Mouse (Mus musculus) limb, embryonic 12.5 days (tissue): ENCODE data around the gene Hilpda. TPM values are rescaled to one million over a fixed set of nuclear protein-coding genes. Genes with fewer than 3 reads are reported as not detected.

Experiments used
- ATAC-seq: fragments of 200-750 bp; cut with Nextera tagmentation; 2 replicates; pipeline ENCODE4 v1.8.0; 2017; ENCODE audit warnings: low read depth, moderate TSS enrichment; ENCODE audit not compliant: insufficient number of reproducible peaks, insufficient read depth, low FRiP score, low TSS enrichment
- H3K27ac ChIP-seq: fragments of 300-500 bp; sonication (generic); 2 replicates; pipeline ENCODE4 v1.5.1; 2016; ENCODE audit warnings: mild to moderate bottlenecking, moderate library complexity
- H3K27me3 ChIP-seq: fragments of 300-500 bp; sonication (generic); 2 replicates; pipeline ENCODE4 v1.6.1; 2016; ENCODE audit warnings: mild to moderate bottlenecking, moderate library complexity
- H3K36me3 ChIP-seq: fragments of 300-500 bp; sonication (generic); 2 replicates; pipeline ENCODE4 v1.6.1; 2016; ENCODE audit warnings: mild to moderate bottlenecking, moderate library complexity
- H3K4me1 ChIP-seq: fragments of 300-500 bp; sonication (generic); replicated peaks from 2 replicates; pipeline ENCODE4 v1.6.1; 2016
- H3K4me2 ChIP-seq: fragments of 300-500 bp; sonication (generic); 2 replicates; pipeline ENCODE4 v1.6.1; 2016; ENCODE audit warnings: mild to moderate bottlenecking, moderate library complexity
- H3K4me3 ChIP-seq: fragments of 300-500 bp; sonication (generic); replicated peaks from 2 replicates; pipeline ENCODE4 v1.5.1; 2016; ENCODE audit warnings: mild to moderate bottlenecking
- H3K9ac ChIP-seq: fragments of 300-500 bp; sonication (generic); replicated peaks from 2 replicates; pipeline ENCODE4 v1.6.1; 2016; ENCODE audit warnings: mild to moderate bottlenecking, moderate library complexity
- H3K9me3 ChIP-seq: fragments of 300-500 bp; sonication (generic); 2 replicates; pipeline ENCODE4 v1.6.1; 2016; ENCODE audit warnings: mild to moderate bottlenecking, moderate library complexity
- WGBS: fragments of 180-500 bp; shearing (Covaris S2); methylation state at CpG from one replicate; pipeline ENCODE4 v1.1.7; 2016; 5-methylcytosine and 5-hydroxymethylcytosine counted together
- polyA plus RNA-seq: library from polyadenylated mRNA; unstranded; fragments of >200 nt; fragmentation: Nextera tagmentation; extraction: Ambion mirVana; gene quantifications from 2 replicates; pipeline ENCODE4 v1.2.1, GENCODE M21; 2016

Hilpda gene
- polyA plus RNA-seq, 1 experiment from 2014 or later = 41.5 TPM

GRCm38 (mm10) chr6:29278513-29279267, 6.4 kb downstream of the Hilpda start:
- Histone ChIP-seq H3K9me3 (no peaks in the 10 kb centered on the region), H3K4me3 (no peak overlapping the region), H3K4me2 (no peak overlapping the region), H3K9ac (no peak overlapping the region), H3K4me1 (peaks cover 2% of the 10 kb centered on the region; the same call in 1 of the 2 replicates), H3K27me3 (no peaks in the 10 kb centered on the region), H3K36me3 (peaks cover 19% of the 10 kb centered on the region), H3K27ac (no peak overlapping the region)
- no peak for ATAC-seq
- WGBS = 28% methylated on average over 8 of the region's 8 CpGs

DNA sequence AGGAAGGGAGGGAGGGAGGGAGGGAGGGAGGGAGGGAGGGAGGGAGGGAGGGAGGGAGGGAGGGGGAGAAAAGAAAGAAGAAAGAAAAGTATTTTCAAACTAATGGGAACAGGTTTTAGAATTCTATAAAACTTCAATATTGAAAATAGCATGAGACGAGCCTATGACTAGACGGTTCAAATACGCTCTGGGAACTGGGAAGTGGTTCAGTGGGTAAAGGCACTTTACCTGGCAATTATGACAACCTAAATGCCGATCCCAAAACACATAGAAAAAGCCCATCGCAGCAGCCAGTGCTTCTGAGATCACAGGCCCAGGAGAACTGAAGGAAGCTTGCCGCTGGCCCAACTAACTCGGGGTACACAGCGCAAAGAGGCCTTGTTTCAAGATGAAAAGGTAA, 7.0 kb downstream of the Hilpda start, which contains the start of gene Fam71f2:
Fam71f2 (plus strand) TSS at position 301 of the 400 bp plus-strand sequence.
- no peaks in the 10 kb centered on the region for H3K27me3 ChIP-seq
- ATAC-seq = no peak
- no peaks in the 10 kb centered on the region for H3K9me3 ChIP-seq
- H3K4me2 ChIP-seq = no peak within 1 kb of the TSS
- H3K4me3 ChIP-seq = no peak within 1 kb of the TSS
- H3K9ac ChIP-seq = no peak within 1 kb of the TSS
- H3K27ac ChIP-seq = no peak within 1 kb of the TSS
- WGBS = 86% methylated on average over 8 of the region's 8 CpGs
- H3K4me1 ChIP-seq = no peaks in the 10 kb centered on the region
- H3K36me3 ChIP-seq = peaks cover 17% of the 10 kb centered on the region

GRCm38 (mm10) chr6:29280671-29281070, 8.4 kb downstream of the Hilpda start:
- no peak overlapping the region for H3K9ac ChIP-seq
- no peak for ATAC-seq
- H3K36me3 ChIP-seq = peaks cover 3% of the 10 kb centered on the region; the same call in 1 of the 2 replicates
- no peaks in the 10 kb centered on the region for H3K4me1 ChIP-seq
- no peak overlapping the region for H3K27ac ChIP-seq
- no peaks in the 10 kb centered on the region for H3K9me3 ChIP-seq
- no peak overlapping the region for H3K4me3 ChIP-seq
- 67% methylated on average over 7 of the region's 7 CpGs for WGBS
- H3K27me3 ChIP-seq = no peaks in the 10 kb centered on the region
- H3K4me2 ChIP-seq = no peak overlapping the region

DNA sequence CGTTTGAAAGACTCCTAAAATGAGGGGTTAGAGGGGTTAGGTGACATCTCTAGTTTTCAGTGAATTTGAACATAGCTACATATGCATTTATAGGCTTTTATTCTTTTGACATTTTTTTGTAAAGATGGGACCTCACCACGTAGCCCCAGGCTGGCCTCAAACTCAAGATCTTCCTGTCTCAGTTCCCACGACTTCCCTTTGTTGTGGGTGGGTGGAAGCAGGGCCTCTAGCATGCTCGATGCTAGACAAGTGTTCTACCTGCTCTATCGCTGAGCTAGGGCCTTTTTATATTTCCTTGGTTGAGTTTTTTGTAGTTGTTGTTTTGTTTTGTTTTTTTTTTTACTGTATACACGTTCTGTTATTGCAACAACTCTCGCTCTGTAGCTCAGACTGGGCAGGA, 14.6 kb downstream of the Hilpda start:
- 75% methylated on average over 7 of the region's 7 CpGs for WGBS
- Histone ChIP-seq H3K4me1 (no peaks in the 10 kb centered on the region), H3K36me3 (no peaks in the 10 kb centered on the region), H3K9ac (no peak overlapping the region), H3K27ac (no peak overlapping the region), H3K27me3 (0 out of 2 replicates have a peak, but pooled peaks cover 4% of the 10 kb centered on the region), H3K4me2 (no peak overlapping the region), H3K9me3 (no peaks in the 10 kb centered on the region), H3K4me3 (no peak overlapping the region)
- no peak for ATAC-seq

DNA sequence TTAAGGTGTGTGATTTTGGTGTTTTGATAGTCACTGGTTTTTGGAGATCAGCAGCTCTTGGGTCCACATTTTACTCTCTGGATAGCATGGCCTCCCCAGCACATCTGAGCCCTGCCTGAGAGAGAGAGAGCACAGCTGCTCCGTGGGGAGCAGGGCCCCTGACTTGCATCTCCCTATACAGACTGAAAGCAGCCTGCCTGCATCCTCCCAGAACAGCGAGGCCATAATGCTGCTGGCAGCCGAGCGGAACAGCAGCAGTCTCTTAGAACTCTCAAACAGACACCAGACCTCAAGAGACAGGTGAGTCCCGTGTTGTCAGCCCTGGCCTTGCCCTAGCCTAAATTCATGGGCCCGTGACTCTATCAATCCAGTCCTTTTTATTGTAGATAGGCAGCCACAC, 15.2 kb downstream of the Hilpda start:
- ATAC-seq = no peak
- H3K36me3 ChIP-seq = no peaks in the 10 kb centered on the region
- 40% methylated on average over 6 of the region's 6 CpGs for WGBS

GRCm38 (mm10) chr6:29287944-29288343, 15.7 kb downstream of the Hilpda start:
- no peak overlapping the region for H3K4me3 ChIP-seq
- H3K4me2 ChIP-seq = no peak overlapping the region
- 78% methylated on average over 5 of the region's 5 CpGs for WGBS
- H3K4me1 ChIP-seq = no peaks in the 10 kb centered on the region
- H3K36me3 ChIP-seq = no peaks in the 10 kb centered on the region
- H3K27ac ChIP-seq = no peak overlapping the region
- 0 out of 2 replicates have a peak, but pooled peaks cover 4% of the 10 kb centered on the region for H3K27me3 ChIP-seq
- ATAC-seq = no peak
- H3K9me3 ChIP-seq = no peaks in the 10 kb centered on the region
- H3K9ac ChIP-seq = no peak overlapping the region

More for the DNA sequence above, 15.2 kb downstream of the Hilpda start:
- Histone ChIP-seq H3K9me3 (no peaks in the 10 kb centered on the region), H3K4me1 (no peaks in the 10 kb centered on the region), H3K4me2 (no peak overlapping the region), H3K9ac (no peak overlapping the region), H3K27ac (no peak overlapping the region), H3K27me3 (0 out of 2 replicates have a peak, but pooled peaks cover 4% of the 10 kb centered on the region), H3K4me3 (no peak overlapping the region)

DNA sequence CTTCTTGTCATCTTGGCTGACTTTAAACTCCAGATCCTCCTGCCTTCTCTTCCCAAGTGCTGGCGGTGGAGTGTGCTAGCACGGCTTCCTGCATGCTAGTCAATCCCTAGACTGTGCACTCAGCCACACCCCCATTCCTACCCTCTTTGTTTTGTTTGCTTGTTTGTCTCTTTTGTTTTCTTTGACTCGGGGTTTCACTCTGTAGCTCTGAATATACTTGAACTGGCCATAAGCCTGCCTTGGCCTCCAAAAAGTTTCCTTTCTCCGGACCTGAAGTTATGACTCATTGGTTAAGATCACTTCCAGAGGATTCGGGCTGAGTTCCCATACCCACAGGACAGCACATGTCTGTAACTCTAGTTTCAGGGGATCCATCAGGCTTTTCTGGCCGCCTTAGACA, 16.4 kb downstream of the Hilpda start:
- H3K9me3 ChIP-seq = no peaks in the 10 kb centered on the region
- ATAC-seq = no peak
- WGBS = 72% methylated on average over 6 of the region's 6 CpGs
- H3K9ac ChIP-seq = no peak overlapping the region
- 0 out of 2 replicates have a peak, but pooled peaks cover 4% of the 10 kb centered on the region for H3K27me3 ChIP-seq
- H3K36me3 ChIP-seq = no peaks in the 10 kb centered on the region
- no peak overlapping the region for H3K4me3 ChIP-seq
- no peaks in the 10 kb centered on the region for H3K4me1 ChIP-seq
- H3K4me2 ChIP-seq = no peak overlapping the region
- no peak overlapping the region for H3K27ac ChIP-seq

GRCm38 (mm10) chr6:29299112-29299511, 26.8 kb downstream of the Hilpda start:
- no peak for ATAC-seq
- Histone ChIP-seq H3K4me1 (no peaks in the 10 kb centered on the region), H3K4me2 (no peak overlapping the region), H3K36me3 (no peaks in the 10 kb centered on the region), H3K4me3 (no peak overlapping the region), H3K9me3 (no peaks in the 10 kb centered on the region), H3K27ac (no peak overlapping the region), H3K9ac (no peak overlapping the region), H3K27me3 (no peaks in the 10 kb centered on the region)
- WGBS = 71% methylated on average over 2 of the region's 2 CpGs

DNA sequence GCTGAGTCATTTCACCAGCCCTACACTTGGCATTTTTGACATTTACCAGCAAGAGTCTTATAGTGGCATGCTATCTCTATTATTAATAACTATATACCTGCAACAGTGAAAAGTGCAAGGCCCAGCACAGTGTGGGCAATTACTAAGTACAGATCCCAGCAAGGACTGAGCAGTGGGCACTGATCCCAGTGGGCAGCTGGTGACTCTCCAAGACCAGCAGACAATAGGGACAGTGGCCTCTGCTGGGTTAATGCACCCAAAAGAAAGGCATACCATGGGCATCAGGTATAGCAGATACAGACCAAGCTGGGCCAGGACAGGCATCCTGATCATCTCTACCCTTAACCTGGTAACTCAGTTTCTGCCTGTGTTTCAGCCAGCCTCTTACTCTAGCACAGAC, 31.0 kb downstream of the Hilpda start:
- Histone ChIP-seq H3K4me3 (no peak overlapping the region), H3K9me3 (no peaks in the 10 kb centered on the region), H3K27me3 (no peaks in the 10 kb centered on the region), H3K9ac (no peak overlapping the region), H3K36me3 (no peaks in the 10 kb centered on the region), H3K4me1 (no peaks in the 10 kb centered on the region), H3K27ac (no peak overlapping the region), H3K4me2 (no peak overlapping the region)
- ATAC-seq = no peak

- Histone ChIP-seq H3K4me3 (no peak overlapping the region), H3K4me2 (no peak overlapping the region), H3K36me3 (no peaks in the 10 kb centered on the region), H3K9ac (no peak overlapping the region), H3K4me1 (no peaks in the 10 kb centered on the region), H3K27me3 (no peaks in the 10 kb centered on the region), H3K27ac (no peak overlapping the region), H3K9me3 (no peaks in the 10 kb centered on the region)
- WGBS = 56% methylated on average over 5 of the region's 5 CpGs
- ATAC-seq = no peak
Measured at GRCm38 (mm10) chr6:29303726-29304125, 31.4 kb downstream of the Hilpda start.

GRCm38 (mm10) chr6:29305462-29305861, 33.2 kb downstream of the Hilpda start:
- Histone ChIP-seq H3K36me3 (no peaks in the 10 kb centered on the region), H3K4me1 (no peaks in the 10 kb centered on the region), H3K27me3 (no peaks in the 10 kb centered on the region), H3K27ac (no peak overlapping the region), H3K9ac (no peak overlapping the region), H3K4me2 (no peak overlapping the region), H3K9me3 (no peaks in the 10 kb centered on the region), H3K4me3 (no peak overlapping the region)
- WGBS = 91% methylated on average over 4 of the region's 4 CpGs
- ATAC-seq = no peak
